Mouse (Mus musculus) thymus, postnatal 14 days (tissue): ENCODE data around the gene Abcc4.

ENCODE experiments used
- DNase-seq: peaks from one replicate; pipeline ENCODE4 v3.0.0; 2021

Gene Abcc4

GRCm38 (mm10) chr14:118635493-118636183 is 70.4 kb downstream of the Abcc4 start:
- no peak for DNase-seq

- no peak for DNase-seq
Measured at GRCm38 (mm10) chr14:118629649-118630048, 76.4 kb downstream of the Abcc4 start.

- no peak for DNase-seq
Measured at GRCm38 (mm10) chr14:118621449-118621789, 84.6 kb downstream of the Abcc4 start.

GRCm38 (mm10) chr14:118620773-118621448 is 85.1 kb downstream of the Abcc4 start:
- DNase-seq = no peak

GRCm38 (mm10) chr14:118616698-118617311 is 89.2 kb downstream of the Abcc4 start:
- peak; percentile 61 for DNase-seq

- DNase-seq = no peak
Measured at GRCm38 (mm10) chr14:118613734-118614133, 92.3 kb downstream of the Abcc4 start.

- DNase-seq = no peak
Measured at GRCm38 (mm10) chr14:118611714-118612113, 94.3 kb downstream of the Abcc4 start.

GRCm38 (mm10) chr14:118610786-118611185 is 95.2 kb downstream of the Abcc4 start:
- DNase-seq = no peak

GRCm38 (mm10) chr14:118608816-118609465 is 97.1 kb downstream of the Abcc4 start:
- no peak for DNase-seq

GRCm38 (mm10) chr14:118608317-118608716 is 97.7 kb downstream of the Abcc4 start:
- DNase-seq = no peak

GRCm38 (mm10) chr14:118606476-118606875 is 99.5 kb downstream of the Abcc4 start:
- DNase-seq = no peak

GRCm38 (mm10) chr14:118604903-118605302 is 101.1 kb downstream of the Abcc4 start:
- DNase-seq = no peak

GRCm38 (mm10) chr14:118602031-118602430 is 104.0 kb downstream of the Abcc4 start:
- no peak for DNase-seq

- no peak for DNase-seq
Measured at GRCm38 (mm10) chr14:118600746-118601145, 105.3 kb downstream of the Abcc4 start.

- DNase-seq = no peak
Measured at GRCm38 (mm10) chr14:118598757-118599156, 107.3 kb downstream of the Abcc4 start.

GRCm38 (mm10) chr14:118594463-118594862 is 111.6 kb downstream of the Abcc4 start:
- DNase-seq = no peak

GRCm38 (mm10) chr14:118591477-118592403 is 114.3 kb downstream of the Abcc4 start:
- peak; percentile 55 for DNase-seq

GRCm38 (mm10) chr14:118582333-118582941 is 123.6 kb downstream of the Abcc4 start:
- DNase-seq = no peak

- no peak for DNase-seq
Measured at GRCm38 (mm10) chr14:118581673-118582072, 124.3 kb downstream of the Abcc4 start.

- DNase-seq = no peak
Measured at GRCm38 (mm10) chr14:118579013-118579728, 126.8 kb downstream of the Abcc4 start.

- DNase-seq = no peak
Measured at GRCm38 (mm10) chr14:118577895-118578294, 128.1 kb downstream of the Abcc4 start.
